Mouse (Mus musculus) heart, postnatal 10 days (tissue): Measurements from ENCODE around the gene Ltc4s. TPM values are rescaled to one million over a fixed set of nuclear protein-coding genes. Genes with fewer than 3 reads are reported as not detected.

Experiments used
- DNase-seq, 2 experiments: peaks; one replicate each; pipeline ENCODE4 v3.0.0; 2021
- intact Hi-C: fragments of 180-260 bp; cut with DNase I; formaldehyde crosslinking; loops from one replicate; pipeline ENCODE4 v1.15.1; 2025
- total RNA-seq, 2 experiments: library from RNA; stranded (reverse); gene quantifications; 2 replicates each; pipeline ENCODE4 v1.2.3; 2021

Ltc4s gene
- total RNA-seq, 2 experiments from 2014 or later = 5.0 to 5.9 TPM

GRCm38 (mm10) chr11:50252166-50252565 is 13.8 kb upstream of the Ltc4s start:
- intact Hi-C loops = no loop called here
- DNase-seq = no peak

- intact Hi-C loops = no loop called here
- no peak for DNase-seq
Measured at GRCm38 (mm10) chr11:50248473-50249171, 10.2 kb upstream of the Ltc4s start.

GRCm38 (mm10) chr11:50245269-50245668 is 6.9 kb upstream of the Ltc4s start:
- DNase-seq = no peak
- intact Hi-C loops = no loop called here

DNA sequence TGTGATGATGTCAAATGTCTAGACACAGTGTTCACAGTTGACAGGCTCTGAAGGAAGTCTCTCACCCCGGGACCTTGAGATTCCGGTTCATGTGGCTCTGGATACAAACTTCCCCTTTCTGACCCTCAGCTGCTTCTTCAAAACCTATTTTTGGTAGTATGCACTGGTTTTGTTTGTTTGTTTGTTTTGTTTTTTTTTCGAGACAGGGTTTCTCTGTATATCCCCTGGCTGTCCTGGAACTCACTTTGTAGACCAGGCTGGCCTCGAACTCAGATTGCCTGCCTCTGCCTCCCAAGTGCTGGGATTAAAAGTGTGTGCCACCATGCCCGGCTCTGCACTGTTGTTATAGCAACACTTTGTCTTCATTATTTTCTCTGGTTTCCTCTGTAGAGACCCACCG is 5.5 kb upstream of the Ltc4s start:
- DNase-seq = no peak
- intact Hi-C loops = no loop called here

DNA sequence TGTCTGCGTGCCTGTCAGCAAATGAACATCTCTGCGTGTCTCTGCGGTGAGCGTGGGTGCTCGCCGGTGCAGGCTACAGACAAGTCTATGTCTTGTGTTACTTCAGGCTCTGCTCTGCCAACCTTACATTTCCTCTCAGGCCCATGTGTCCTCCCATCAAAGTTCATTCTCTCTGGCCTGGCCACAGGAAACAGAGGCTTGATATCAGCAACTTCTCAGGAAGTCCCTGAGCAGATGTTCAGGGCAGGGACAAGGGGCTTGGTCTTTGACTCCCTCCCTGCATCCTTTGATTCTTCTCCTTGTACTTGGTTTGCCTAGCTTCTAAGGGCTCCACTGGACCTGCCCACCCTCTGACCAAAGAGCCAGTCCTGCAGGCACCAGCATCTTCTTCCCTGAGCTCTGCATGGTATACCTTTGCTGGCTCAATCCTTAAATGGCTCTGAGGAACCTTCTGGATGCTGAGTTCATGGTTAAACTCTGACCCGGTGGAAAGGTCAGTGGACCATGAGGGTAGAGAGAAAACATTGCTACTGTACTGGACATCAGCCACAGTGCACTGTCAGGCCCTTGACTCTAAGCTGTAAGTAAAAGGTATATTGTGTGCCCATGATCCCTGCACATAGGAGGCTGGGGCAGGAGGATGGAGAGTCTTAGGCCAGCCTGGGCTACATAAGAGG is 2.0 kb upstream of the Ltc4s start:
- no peak for DNase-seq
- intact Hi-C loops = no loop called here

DNA sequence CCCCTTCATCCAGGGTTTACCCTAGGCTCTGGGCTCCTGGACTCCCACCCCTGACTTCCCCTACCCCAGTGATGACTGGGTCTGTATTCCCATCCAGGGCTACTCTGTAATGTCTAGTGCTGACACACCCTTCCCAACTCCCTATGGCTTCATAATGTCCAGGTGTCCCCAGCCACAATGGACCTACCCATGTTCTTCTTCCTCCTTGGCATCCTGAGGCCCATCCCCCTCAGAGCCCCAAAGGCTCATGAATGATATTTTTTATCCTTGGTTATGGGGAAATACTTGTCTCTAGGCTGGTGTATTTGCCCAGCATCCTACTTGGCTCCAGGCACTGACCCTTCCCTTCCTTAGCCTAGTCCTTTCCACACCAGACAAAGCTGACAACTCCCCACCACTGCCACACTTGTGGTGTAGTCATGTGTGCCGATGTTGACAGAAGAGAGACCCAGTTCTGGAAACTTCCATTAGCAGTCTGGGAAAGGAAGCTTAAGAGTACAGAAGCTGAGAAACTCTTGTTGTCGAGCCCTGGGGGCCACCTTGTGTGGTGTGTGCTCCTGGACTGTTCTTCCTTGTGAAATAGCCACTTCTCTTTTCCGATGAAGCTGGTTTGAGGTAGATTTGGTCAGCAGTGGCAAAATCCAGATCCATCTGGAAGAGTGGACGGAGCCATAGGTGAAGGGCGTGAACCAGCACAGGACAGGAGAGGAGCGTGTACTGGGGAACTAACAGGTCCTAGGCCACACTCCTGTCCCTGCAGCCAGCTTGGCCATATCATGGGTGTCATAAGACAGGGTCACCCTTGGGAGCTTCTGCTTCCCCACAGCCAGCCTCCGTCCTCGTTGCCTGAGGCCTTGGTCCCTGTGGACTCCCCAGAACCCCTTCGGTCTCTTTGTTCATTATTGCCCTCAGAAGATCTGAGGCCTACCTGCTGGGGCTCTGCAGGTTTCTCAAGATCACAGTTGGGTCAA is 690 bp upstream of the Ltc4s start:
- no peak for DNase-seq
- intact Hi-C loops = loop anchor here (5.0 to 10.0 kb wide), 2 partner anchors 53 to 254 kb away; partner anchors contain the start of gene Maml1

- no peak for DNase-seq
- intact Hi-C loops = loop anchor here (5.0 to 10.0 kb wide), 2 partner anchors 55 to 252 kb away; partner anchors contain the start of gene Maml1
Measured at GRCm38 (mm10) chr11:50236937-50237835, 1.2 kb downstream of the Ltc4s start.

DNA sequence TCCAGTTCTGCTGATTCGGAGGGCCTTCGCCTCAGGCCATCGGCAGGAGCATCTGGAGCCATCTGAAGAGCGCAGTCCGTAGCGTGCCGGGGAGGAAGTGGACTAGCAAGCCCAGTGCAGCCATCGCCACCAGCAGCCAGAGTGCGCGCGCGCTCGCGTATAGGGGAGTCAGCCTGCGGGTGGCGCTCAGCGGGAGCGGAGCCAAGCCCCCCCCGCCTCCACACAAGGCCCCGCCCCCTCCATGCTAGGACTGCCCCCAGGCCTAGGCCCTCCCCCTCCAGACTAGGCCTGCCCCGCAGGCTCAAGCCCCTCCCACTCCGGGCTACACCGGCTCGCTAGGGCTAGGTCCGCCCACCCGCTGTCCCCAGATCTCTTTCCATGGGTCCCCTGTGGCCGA is 1.9 kb downstream of the Ltc4s start:
- intact Hi-C loops = loop anchor here (5.0 to 10.0 kb wide), 2 partner anchors 56 to 252 kb away; partner anchors contain the start of gene Maml1

DNA sequence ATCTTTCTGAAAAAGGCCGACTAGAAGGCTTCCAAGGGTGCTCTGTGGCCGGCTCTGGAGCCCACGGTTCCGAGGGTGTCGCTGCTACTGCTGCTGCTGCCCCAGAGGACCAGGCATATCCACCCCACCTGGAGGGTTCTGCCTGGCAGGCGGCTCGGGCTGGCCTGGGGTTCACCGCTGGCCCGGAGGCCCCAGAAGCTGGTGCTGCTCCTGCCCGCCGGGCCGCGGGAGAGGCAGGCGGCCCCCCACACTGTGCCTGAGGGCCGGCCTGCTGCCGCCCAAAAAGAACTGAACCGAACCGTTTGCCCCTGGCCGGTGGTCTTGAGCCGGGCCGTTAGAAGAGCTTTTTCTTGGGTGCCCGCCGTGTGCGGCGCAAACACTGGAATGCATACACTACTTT is 3.8 kb downstream of the Ltc4s start:
- no peak for DNase-seq
- intact Hi-C loops = loop anchor here (5.0 to 10.0 kb wide), 2 partner anchors 58 to 250 kb away; partner anchors contain the start of gene Maml1

More for the DNA sequence above, 1.9 kb downstream of the Ltc4s start:
- peak; percentile 85 to 89 for DNase-seq

DNA sequence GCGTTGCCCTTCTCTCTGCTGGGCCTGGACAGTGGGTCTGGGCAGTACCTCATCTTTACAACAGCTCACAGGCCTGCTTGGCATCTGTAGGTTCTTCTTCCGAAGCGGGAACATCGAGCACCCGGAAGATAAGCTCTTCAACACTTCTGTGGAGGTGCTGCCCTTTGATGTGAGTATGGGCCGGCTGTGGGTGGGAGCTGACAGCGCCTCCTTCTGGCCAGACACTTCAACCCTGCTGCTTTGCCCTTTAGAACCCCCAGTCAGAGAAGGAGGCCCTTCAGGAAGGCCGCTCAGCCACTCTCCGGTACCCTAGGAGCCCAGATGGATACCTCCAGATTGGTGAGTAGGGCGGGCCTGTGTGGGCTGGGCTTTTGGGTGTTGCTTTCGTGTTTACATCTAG is 4.4 kb downstream of the Ltc4s start:
- intact Hi-C loops = loop anchor here (2.0 to 10.0 kb wide), 2 partner anchors 73 to 249 kb away; no protein-coding TSS in a partner anchor
- no peak for DNase-seq

GRCm38 (mm10) chr11:50233022-50233421 is 5.4 kb downstream of the Ltc4s start:
- intact Hi-C loops = loop anchor here (2.0 to 10.0 kb wide), 2 partner anchors 72 to 248 kb away; no protein-coding TSS in a partner anchor
- no peak for DNase-seq

- DNase-seq = peak; percentile 54 to 76
- intact Hi-C loops = loop anchor here (10.0 kb wide), 1 partner anchor 247 kb away; no protein-coding TSS in a partner anchor
Measured at GRCm38 (mm10) chr11:50231411-50231810, 7.0 kb downstream of the Ltc4s start.

GRCm38 (mm10) chr11:50230481-50231304 is 7.7 kb downstream of the Ltc4s start:
- DNase-seq = no peak
- intact Hi-C loops = loop anchor here (10.0 kb wide), 1 partner anchor 246 kb away; no protein-coding TSS in a partner anchor

GRCm38 (mm10) chr11:50229252-50229910 is 9.0 kb downstream of the Ltc4s start:
- DNase-seq = peak; percentile 56 to 69
- intact Hi-C loops = no loop called here

GRCm38 (mm10) chr11:50228772-50229171 is 9.6 kb downstream of the Ltc4s start:
- DNase-seq = no peak
- intact Hi-C loops = no loop called here

- no peak for DNase-seq
- intact Hi-C loops = no loop called here
Measured at GRCm38 (mm10) chr11:50227736-50228135, 10.7 kb downstream of the Ltc4s start.

DNA sequence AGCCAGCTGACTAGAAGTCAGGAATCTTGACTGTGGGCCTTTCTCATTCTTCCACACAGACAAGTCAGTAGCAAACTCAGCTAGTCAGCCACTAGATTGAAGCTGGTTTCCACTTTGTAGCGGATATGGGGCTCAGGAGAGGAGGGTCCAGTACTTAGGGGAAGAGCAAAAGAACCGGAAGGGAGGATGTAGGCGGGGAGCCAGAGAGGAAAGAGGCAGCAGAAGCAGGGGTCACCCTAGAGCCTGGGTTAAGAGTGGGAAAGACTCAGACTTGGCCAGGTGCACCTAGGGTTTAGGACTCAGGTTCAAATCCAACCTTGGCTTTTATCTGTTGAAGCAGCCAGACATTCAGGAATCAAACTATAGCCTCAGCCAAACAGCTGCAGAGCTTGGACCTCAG is 11.2 kb downstream of the Ltc4s start:
- intact Hi-C loops = no loop called here

GRCm38 (mm10) chr11:50226406-50226805 is 12.0 kb downstream of the Ltc4s start:
- intact Hi-C loops = no loop called here

More for the DNA sequence above, 11.2 kb downstream of the Ltc4s start:
- DNase-seq = peak in 1 of 2 experiments; percentile 54

More at GRCm38 (mm10) chr11:50226406-50226805, 12.0 kb downstream of the Ltc4s start:
- no peak for DNase-seq
